Mouse (Mus musculus): ENCODE data around the gene Bbs9.

GRCm38 (mm10) chr9:22750779-22751545 is 275.4 kb downstream of the Bbs9 start:
- no peak for TF ChIP-seq CTCF (IDR thresholded peaks at IDR 0.05; ENCODE audit: control insufficient read depth, insufficient read depth, low read length)
- no peak for TF ChIP-seq POLR2A (IDR thresholded peaks at IDR 0.05; ENCODE audit: borderline replicate concordance, control insufficient read depth, low read depth, low read length)
